Mouse (Mus musculus): ENCODE measurements at regions not wholly inside any gene's neighbourhood (a gene's known extent, or its start where the extent isn't known, plus 50 kb on each side); places are given as distances from the start of the nearest gene placed in this dataset.

GRCm38 (mm10) chr3:3746542-3746941 lies 2004.1 kb upstream of the Gm8797 start:
- no peak for DNase-seq (ENCODE audit: low read depth, low spot score)
- in situ Hi-C loops (cut with MboI; ENCODE audit: low pct_unique_long_range_greater_than_20kb) = no loop called here
- peaks cover 14% of the 10 kb centered on the region for H3K27me3 ChIP-seq
- TF ChIP-seq CTCF (IDR thresholded peaks at IDR 0.05) = no peak
- ATAC-seq = no peak
- CTCF ChIA-PET = no interaction called here
- POLR2A ChIA-PET = interaction anchor here (0.6 kb wide), 1 partner anchor 160 kb away, joined by 4 read pairs; no protein-coding TSS in a partner anchor

GRCm38 (mm10) chr3:3751596-3752251 lies 1998.9 kb upstream of the Gm8797 start:
- in situ Hi-C loops (cut with MboI; ENCODE audit: low pct_unique_long_range_greater_than_20kb) = no loop called here
- POLR2A ChIA-PET = no interaction called here
- CTCF ChIA-PET = no interaction called here
- peak; percentile 51 for ATAC-seq
- peak; percentile 52 for TF ChIP-seq CTCF (IDR thresholded peaks at IDR 0.05)
- no peak for DNase-seq (ENCODE audit: low read depth, low spot score)
- peaks cover 34% of the 10 kb centered on the region for H3K27me3 ChIP-seq

- TF ChIP-seq CTCF (IDR thresholded peaks at IDR 0.05) = no peak
- ATAC-seq (no peak), DNase-seq (ENCODE audit: low read depth, low spot score) (peak; percentile 20)
- POLR2A ChIA-PET = interaction anchor here (1.1 kb wide), 1 partner anchor 15 kb away, joined by 3 read pairs; no protein-coding TSS in a partner anchor
- in situ Hi-C loops (cut with MboI; ENCODE audit: low pct_unique_long_range_greater_than_20kb) = no loop called here
- CTCF ChIA-PET = no interaction called here
- peaks cover 3% of the 10 kb centered on the region for H3K27me3 ChIP-seq
Measured at GRCm38 (mm10) chr3:3761346-3761745, 1989.3 kb upstream of the Gm8797 start.

- CTCF ChIA-PET = interaction anchor here (1.0 kb wide), 1 partner anchor 10 kb away, joined by 3 read pairs; no protein-coding TSS in a partner anchor
- H3K27me3 ChIP-seq = peaks cover 11% of the 10 kb centered on the region
- POLR2A ChIA-PET = interaction anchor here (0.5 kb wide), 1 partner anchor 335 kb away, joined by 4 read pairs; no protein-coding TSS in a partner anchor
- in situ Hi-C loops (cut with MboI; ENCODE audit: low pct_unique_long_range_greater_than_20kb) = no loop called here
- no peak for DNase-seq (ENCODE audit: low read depth, low spot score)
- no peak for TF ChIP-seq CTCF (IDR thresholded peaks at IDR 0.05)
- ATAC-seq = no peak
Measured at GRCm38 (mm10) chr3:3784200-3784599, 1966.4 kb upstream of the Gm8797 start.

GRCm38 (mm10) chr3:3786039-3786438 lies 1964.6 kb upstream of the Gm8797 start:
- CTCF ChIA-PET = no interaction called here
- in situ Hi-C loops (cut with MboI; ENCODE audit: low pct_unique_long_range_greater_than_20kb) = no loop called here
- DNase-seq (ENCODE audit: low read depth, low spot score) = no peak
- peaks cover 7% of the 10 kb centered on the region for H3K27me3 ChIP-seq
- TF ChIP-seq CTCF (IDR thresholded peaks at IDR 0.05) = no peak
- no peak for ATAC-seq
- POLR2A ChIA-PET = no interaction called here

- ATAC-seq (no peak), DNase-seq (ENCODE audit: low read depth, low spot score) (no peak)
- ChIA-PET CTCF (no interaction called here), POLR2A (no interaction called here)
- no peak for TF ChIP-seq CTCF (IDR thresholded peaks at IDR 0.05)
- peaks cover 5% of the 10 kb centered on the region for H3K27me3 ChIP-seq
- in situ Hi-C loops (cut with MboI; ENCODE audit: low pct_unique_long_range_greater_than_20kb) = no loop called here
Measured at GRCm38 (mm10) chr3:3807821-3808220, 1942.8 kb upstream of the Gm8797 start.

GRCm38 (mm10) chr3:3829020-3829419 lies 1921.6 kb upstream of the Gm8797 start:
- in situ Hi-C loops (cut with MboI; ENCODE audit: low pct_unique_long_range_greater_than_20kb) = no loop called here
- peaks cover 5% of the 10 kb centered on the region for H3K27me3 ChIP-seq
- no peak for TF ChIP-seq CTCF (IDR thresholded peaks at IDR 0.05)
- CTCF ChIA-PET = no interaction called here
- DNase-seq (ENCODE audit: low read depth, low spot score) = no peak
- ATAC-seq = no peak
- POLR2A ChIA-PET = no interaction called here

GRCm38 (mm10) chr3:3831411-3832286 lies 1919.0 kb upstream of the Gm8797 start:
- POLR2A ChIA-PET = no interaction called here
- no peak for DNase-seq (ENCODE audit: low read depth, low spot score)
- no peak for ATAC-seq
- no peak for TF ChIP-seq CTCF (IDR thresholded peaks at IDR 0.05)
- in situ Hi-C loops (cut with MboI; ENCODE audit: low pct_unique_long_range_greater_than_20kb) = no loop called here
- peaks cover 5% of the 10 kb centered on the region for H3K27me3 ChIP-seq
- CTCF ChIA-PET = interaction anchor here (1.0 kb wide), 1 partner anchor 34 kb away, joined by 3 read pairs; no protein-coding TSS in a partner anchor
